Mouse (Mus musculus) kidney, embryonic 14.5 days (tissue): ENCODE results near the gene Zc2hc1b. TPM values are rescaled to one million over a fixed set of nuclear protein-coding genes. Genes with fewer than 3 reads are reported as not detected.

ENCODE experiments used
- ATAC-seq: fragments of 200-750 bp; cut with Nextera tagmentation; 2 replicates; pipeline ENCODE4 v1.8.0; 2017; ENCODE audit warnings: moderate number of reproducible peaks, mild to moderate bottlenecking, moderate TSS enrichment, moderate library complexity; ENCODE audit not compliant: low FRiP score, low TSS enrichment
- H3K27ac ChIP-seq: fragments of 300-500 bp; sonication (generic); 2 replicates; pipeline ENCODE4 v1.5.1; 2014; ENCODE audit warnings: low read depth, mild to moderate bottlenecking, low read length, moderate library complexity, mixed read lengths
- H3K27me3 ChIP-seq: fragments of 300-500 bp; sonication (generic); 2 replicates; pipeline ENCODE4 v1.6.1; 2014; ENCODE audit warnings: mild to moderate bottlenecking, low read length; ENCODE audit not compliant: control insufficient read depth, insufficient read depth
- H3K36me3 ChIP-seq: fragments of 300-500 bp; sonication (generic); 2 replicates; pipeline ENCODE4 v1.6.1; 2014; ENCODE audit warnings: low read length, mixed read lengths; ENCODE audit not compliant: control insufficient read depth, insufficient read depth
- H3K4me1 ChIP-seq: fragments of 300-500 bp; sonication (generic); 2 replicates; pipeline ENCODE4 v1.6.1; 2014; ENCODE audit warnings: low read length, mixed read lengths; ENCODE audit not compliant: control insufficient read depth, insufficient read depth
- H3K4me2 ChIP-seq: fragments of 300-500 bp; sonication (generic); replicated peaks from 2 replicates; pipeline ENCODE4 v1.6.1; 2014; ENCODE audit warnings: low read depth, mild to moderate bottlenecking, low read length
- H3K4me3 ChIP-seq: fragments of 300-500 bp; sonication (generic); 2 replicates; pipeline ENCODE4 v1.5.1; 2014; ENCODE audit warnings: mild to moderate bottlenecking, low read length
- H3K9ac ChIP-seq: fragments of 300-500 bp; sonication (generic); 2 replicates; pipeline ENCODE4 v1.6.1; 2014; ENCODE audit warnings: low read depth, mild to moderate bottlenecking, low read length, moderate library complexity
- H3K9me3 ChIP-seq: fragments of 300-500 bp; sonication (generic); 2 replicates; pipeline ENCODE4 v1.6.1; 2016; ENCODE audit warnings: low read length; ENCODE audit not compliant: control insufficient read depth
- WGBS: fragments of 180-500 bp; shearing (Covaris S2); extraction: QIAGEN DNeasy Blood & Tissue Kit; methylation state at CpG from one replicate; pipeline ENCODE4 v1.1.7; 2014; 5-methylcytosine and 5-hydroxymethylcytosine counted together
- polyA plus RNA-seq: library from polyadenylated mRNA; unstranded; fragments of >200 nt; fragmentation: Nextera tagmentation; extraction: Ambion mirVana; gene quantifications from 2 replicates; pipeline ENCODE4 v1.2.1, GENCODE M21; 2014

The Zc2hc1b gene
- polyA plus RNA-seq, 1 experiment from 2014 or later, result not detected

GRCm38 (mm10) chr10:13113641-13114040, 64.2 kb downstream of the Zc2hc1b start:
- H3K4me1 ChIP-seq, result peaks cover 40% of the 10 kb centered on the region; the same call in 1 of the 2 replicates
- peaks cover 3% of the 10 kb centered on the region; the same call in 1 of the 2 replicates for H3K36me3 ChIP-seq
- H3K27ac ChIP-seq, result no peak overlapping the region
- 57% methylated on average over 4 of the region's 4 CpGs for WGBS
- H3K4me3 ChIP-seq, result no peak overlapping the region
- no peak overlapping the region for H3K9ac ChIP-seq
- no peaks in the 10 kb centered on the region for H3K27me3 ChIP-seq
- H3K9me3 ChIP-seq, result no peaks in the 10 kb centered on the region
- no peak for ATAC-seq
- H3K4me2 ChIP-seq, result no peak overlapping the region

- Histone ChIP-seq H3K36me3 (peaks cover 3% of the 10 kb centered on the region; the same call in 1 of the 2 replicates), H3K27me3 (no peaks in the 10 kb centered on the region), H3K9ac (no peak overlapping the region), H3K27ac (no peak overlapping the region; the same call in 1 of the 2 replicates), H3K4me2 (no peak overlapping the region), H3K9me3 (no peaks in the 10 kb centered on the region), H3K4me1 (peaks cover 43% of the 10 kb centered on the region), H3K4me3 (no peak overlapping the region)
- ATAC-seq, result peak; percentile 60
- 22% methylated on average over 3 of the region's 3 CpGs for WGBS
Measured at GRCm38 (mm10) chr10:13112849-13113248, 65.0 kb downstream of the Zc2hc1b start.

GRCm38 (mm10) chr10:13109781-13110180, 68.0 kb downstream of the Zc2hc1b start:
- Histone ChIP-seq H3K36me3 (peaks cover 3% of the 10 kb centered on the region; the same call in 1 of the 2 replicates), H3K4me3 (no peak overlapping the region), H3K4me2 (no peak overlapping the region), H3K4me1 (peaks cover 42% of the 10 kb centered on the region), H3K9me3 (no peaks in the 10 kb centered on the region), H3K9ac (no peak overlapping the region), H3K27me3 (no peaks in the 10 kb centered on the region), H3K27ac (no peak overlapping the region)
- WGBS, result 14% methylated on average over 1 of the region's 1 CpGs
- peak; percentile 51; the same call in 1 of the 2 replicates for ATAC-seq

GRCm38 (mm10) chr10:13108847-13109246, 69.0 kb downstream of the Zc2hc1b start:
- Histone ChIP-seq H3K36me3 (peaks cover 3% of the 10 kb centered on the region; the same call in 1 of the 2 replicates), H3K4me2 (no peak overlapping the region), H3K9ac (no peak overlapping the region), H3K27me3 (no peaks in the 10 kb centered on the region), H3K27ac (no peak overlapping the region; the same call in 1 of the 2 replicates), H3K4me3 (no peak overlapping the region), H3K4me1 (peaks cover 42% of the 10 kb centered on the region), H3K9me3 (no peaks in the 10 kb centered on the region)
- WGBS, result 25% methylated on average over 4 of the region's 4 CpGs
- peak; percentile 58 for ATAC-seq

- ATAC-seq, result no peak
- Histone ChIP-seq H3K4me3 (no peak overlapping the region), H3K4me2 (no peak overlapping the region), H3K9me3 (no peaks in the 10 kb centered on the region), H3K27me3 (no peaks in the 10 kb centered on the region), H3K27ac (peak overlapping the region; percentile 67; the same call in 1 of the 2 replicates), H3K4me1 (peaks cover 41% of the 10 kb centered on the region), H3K36me3 (peaks cover 3% of the 10 kb centered on the region; the same call in 1 of the 2 replicates), H3K9ac (no peak overlapping the region)
- WGBS, result 18% methylated on average over 7 of the region's 7 CpGs
Measured at GRCm38 (mm10) chr10:13108021-13108548, 69.7 kb downstream of the Zc2hc1b start.

GRCm38 (mm10) chr10:13106909-13107624, 70.8 kb downstream of the Zc2hc1b start:
- Histone ChIP-seq H3K4me1 (peaks cover 31% of the 10 kb centered on the region), H3K36me3 (peaks cover 3% of the 10 kb centered on the region; the same call in 1 of the 2 replicates), H3K9ac (no peak overlapping the region), H3K4me2 (no peak overlapping the region), H3K27me3 (no peaks in the 10 kb centered on the region), H3K9me3 (no peaks in the 10 kb centered on the region), H3K27ac (peak overlapping the region; percentile 67), H3K4me3 (no peak overlapping the region)
- no peak for ATAC-seq
- WGBS, result 40% methylated on average over 9 of the region's 9 CpGs

GRCm38 (mm10) chr10:13103838-13104237, 74.0 kb downstream of the Zc2hc1b start:
- H3K27me3 ChIP-seq, result no peaks in the 10 kb centered on the region
- ATAC-seq, result no peak
- no peaks in the 10 kb centered on the region; the same call in 1 of the 2 replicates for H3K36me3 ChIP-seq
- H3K4me1 ChIP-seq, result peaks cover 21% of the 10 kb centered on the region
- WGBS, result 63% methylated on average over 4 of the region's 4 CpGs
- H3K4me3 ChIP-seq, result no peak overlapping the region
- H3K9me3 ChIP-seq, result no peaks in the 10 kb centered on the region
- H3K4me2 ChIP-seq, result no peak overlapping the region
- H3K9ac ChIP-seq, result no peak overlapping the region
- no peak overlapping the region for H3K27ac ChIP-seq

GRCm38 (mm10) chr10:13102360-13102759, 75.5 kb downstream of the Zc2hc1b start:
- no peaks in the 10 kb centered on the region; the same call in 1 of the 2 replicates for H3K36me3 ChIP-seq
- H3K4me2 ChIP-seq, result no peak overlapping the region
- peaks cover 7% of the 10 kb centered on the region; the same call in 1 of the 2 replicates for H3K4me1 ChIP-seq
- no peaks in the 10 kb centered on the region for H3K27me3 ChIP-seq
- no peak overlapping the region for H3K4me3 ChIP-seq
- H3K9ac ChIP-seq, result no peak overlapping the region
- WGBS, result 65% methylated on average over 4 of the region's 4 CpGs
- no peaks in the 10 kb centered on the region for H3K9me3 ChIP-seq
- ATAC-seq, result no peak
- H3K27ac ChIP-seq, result no peak overlapping the region

GRCm38 (mm10) chr10:13100061-13100648, 77.7 kb downstream of the Zc2hc1b start:
- H3K4me1 ChIP-seq, result no peaks in the 10 kb centered on the region
- H3K27ac ChIP-seq, result no peak overlapping the region
- no peaks in the 10 kb centered on the region for H3K27me3 ChIP-seq
- no peak overlapping the region for H3K9ac ChIP-seq
- no peak overlapping the region for H3K4me2 ChIP-seq
- no peaks in the 10 kb centered on the region for H3K36me3 ChIP-seq
- H3K4me3 ChIP-seq, result no peak overlapping the region
- no peak for ATAC-seq
- no peaks in the 10 kb centered on the region for H3K9me3 ChIP-seq
- WGBS, result 79% methylated on average over 6 of the region's 6 CpGs
